Mouse (Mus musculus): Measurements from ENCODE around the gene Rabgap1l. TPM values are rescaled to one million over a fixed set of nuclear protein-coding genes. Genes with fewer than 3 reads are reported as not detected.

The Rabgap1l gene
- total and polyA plus RNA-seq, 2 experiments from 2014 or later: 27.4 to 140 TPM

- Histone ChIP-seq H3K9ac (no peak overlapping the region), H3K36me3 (ENCODE audit: insufficient read depth) (no peaks in the 10 kb centered on the region), H3K9me3 (ENCODE audit: low read length) (no peaks in the 10 kb centered on the region), H3K4me3 (ENCODE audit: low read depth, low read length) (no peak overlapping the region), H3K4me1 (ENCODE audit: insufficient read depth) (no peaks in the 10 kb centered on the region), H3K27me3 (ENCODE audit: insufficient read depth, low read length) (no peaks in the 10 kb centered on the region), H3K4me2 (ENCODE audit: low read depth) (no peak overlapping the region), H3K27ac (ENCODE audit: low read depth, low read length) (no peak overlapping the region)
- no peak for DNase-seq
- no peak for TF ChIP-seq CTCF (IDR thresholded peaks at IDR 0.05; ENCODE audit: low read depth)
- 72% methylated on average over 4 of the region's 4 CpGs for WGBS
- ATAC-seq: no peak
These were observed 512.4 kb downstream of the Rabgap1l start for GRCm38 (mm10) chr1:160280603-160281002.

GRCm38 (mm10) chr1:160277940-160278682, 514.9 kb downstream of the Rabgap1l start:
- Histone ChIP-seq H3K4me2 (ENCODE audit: low read depth) (no peak overlapping the region), H3K9me3 (ENCODE audit: low read length) (no peaks in the 10 kb centered on the region), H3K36me3 (ENCODE audit: insufficient read depth) (no peaks in the 10 kb centered on the region), H3K4me3 (ENCODE audit: low read depth, low read length) (no peak overlapping the region), H3K4me1 (ENCODE audit: insufficient read depth) (no peaks in the 10 kb centered on the region), H3K27ac (ENCODE audit: low read depth, low read length) (peak overlapping the region; percentile 46; the same call in 1 of the 2 replicates), H3K27me3 (ENCODE audit: insufficient read depth, low read length) (no peaks in the 10 kb centered on the region), H3K9ac (no peak overlapping the region)
- DNase-seq: peak; percentile 83
- peak; percentile 96 for ATAC-seq
- WGBS: 67% methylated on average over 3 of the region's 3 CpGs
- no peak for TF ChIP-seq CTCF (IDR thresholded peaks at IDR 0.05; ENCODE audit: low read depth)

GRCm38 (mm10) chr1:160275248-160275647, 517.8 kb downstream of the Rabgap1l start:
- no peak for TF ChIP-seq CTCF (IDR thresholded peaks at IDR 0.05; ENCODE audit: low read depth)
- Histone ChIP-seq H3K27me3 (ENCODE audit: insufficient read depth, low read length) (no peaks in the 10 kb centered on the region), H3K9ac (no peak overlapping the region), H3K27ac (ENCODE audit: low read depth, low read length) (no peak overlapping the region), H3K4me3 (ENCODE audit: low read depth, low read length) (no peak overlapping the region), H3K4me1 (ENCODE audit: insufficient read depth) (no peaks in the 10 kb centered on the region), H3K4me2 (ENCODE audit: low read depth) (no peak overlapping the region), H3K9me3 (ENCODE audit: low read length) (no peaks in the 10 kb centered on the region), H3K36me3 (ENCODE audit: insufficient read depth) (no peaks in the 10 kb centered on the region)
- WGBS: 64% methylated on average over 2 of the region's 2 CpGs
- DNase-seq: no peak
- ATAC-seq: no peak

GRCm38 (mm10) chr1:160273133-160273743, 519.8 kb downstream of the Rabgap1l start:
- Histone ChIP-seq H3K4me1 (ENCODE audit: insufficient read depth) (no peaks in the 10 kb centered on the region), H3K4me3 (ENCODE audit: low read depth, low read length) (no peak overlapping the region), H3K27me3 (ENCODE audit: insufficient read depth, low read length) (no peaks in the 10 kb centered on the region), H3K36me3 (ENCODE audit: insufficient read depth) (no peaks in the 10 kb centered on the region), H3K27ac (ENCODE audit: low read depth, low read length) (no peak overlapping the region), H3K4me2 (ENCODE audit: low read depth) (no peak overlapping the region), H3K9me3 (ENCODE audit: low read length) (no peaks in the 10 kb centered on the region), H3K9ac (no peak overlapping the region)
- WGBS: 80% methylated on average over 7 of the region's 7 CpGs
- ATAC-seq (no peak), DNase-seq (no peak)
- no peak for TF ChIP-seq CTCF (IDR thresholded peaks at IDR 0.05; ENCODE audit: low read depth)

- no peak for TF ChIP-seq CTCF (IDR thresholded peaks at IDR 0.05; ENCODE audit: low read depth)
- Histone ChIP-seq H3K4me3 (ENCODE audit: low read depth, low read length) (no peak overlapping the region), H3K9me3 (ENCODE audit: low read length) (no peaks in the 10 kb centered on the region), H3K36me3 (ENCODE audit: insufficient read depth) (no peaks in the 10 kb centered on the region), H3K9ac (no peak overlapping the region), H3K4me1 (ENCODE audit: insufficient read depth) (no peaks in the 10 kb centered on the region), H3K4me2 (ENCODE audit: low read depth) (no peak overlapping the region), H3K27me3 (ENCODE audit: insufficient read depth, low read length) (no peaks in the 10 kb centered on the region), H3K27ac (ENCODE audit: low read depth, low read length) (no peak overlapping the region)
- DNase-seq (no peak), ATAC-seq (no peak)
- 61% methylated on average over 1 of the region's 1 CpGs for WGBS
These were observed 521.6 kb downstream of the Rabgap1l start for GRCm38 (mm10) chr1:160271282-160271967.

- no peak for TF ChIP-seq CTCF (IDR thresholded peaks at IDR 0.05; ENCODE audit: low read depth)
- ATAC-seq: no peak
These were observed 524.7 kb downstream of the Rabgap1l start for GRCm38 (mm10) chr1:160268322-160268721.

More at GRCm38 (mm10) chr1:160268322-160268721, 524.7 kb downstream of the Rabgap1l start:
- DNase-seq: no peak
- Histone ChIP-seq H3K27me3 (ENCODE audit: insufficient read depth, low read length) (no peaks in the 10 kb centered on the region), H3K36me3 (ENCODE audit: insufficient read depth) (no peaks in the 10 kb centered on the region), H3K4me1 (ENCODE audit: insufficient read depth) (no peaks in the 10 kb centered on the region), H3K4me2 (ENCODE audit: low read depth) (no peak overlapping the region), H3K27ac (ENCODE audit: low read depth, low read length) (no peak overlapping the region), H3K9me3 (ENCODE audit: low read length) (no peaks in the 10 kb centered on the region), H3K9ac (no peak overlapping the region), H3K4me3 (ENCODE audit: low read depth, low read length) (no peak overlapping the region)
- 94% methylated on average over 3 of the region's 3 CpGs for WGBS

Measured in forebrain, postnatal 0 days (tissue).